Mouse (Mus musculus): ENCODE results near the gene Ranbp9.

Gene Ranbp9

GRCm38 (mm10) chr13:43364985-43365824 lies 115.9 kb downstream of the Ranbp9 start, which contains the start of gene Sirt5:
Gene Sirt5, plus strand, starts transcription at chr13:43365496.
- peak; percentile 95 for DNase-seq (ENCODE audit: low read depth, low spot score)

GRCm38 (mm10) chr13:43362353-43362752 lies 118.7 kb downstream of the Ranbp9 start:
- DNase-seq (ENCODE audit: low read depth, low spot score) = no peak

GRCm38 (mm10) chr13:43360534-43360933 lies 120.5 kb downstream of the Ranbp9 start:
- DNase-seq (ENCODE audit: low read depth, low spot score) = no peak

- no peak for DNase-seq (ENCODE audit: low read depth, low spot score)
These were observed 124.5 kb downstream of the Ranbp9 start for GRCm38 (mm10) chr13:43356346-43357125.

GRCm38 (mm10) chr13:43354362-43354761 lies 126.7 kb downstream of the Ranbp9 start:
- no peak for DNase-seq (ENCODE audit: low read depth, low spot score)

GRCm38 (mm10) chr13:43353356-43353755 lies 127.7 kb downstream of the Ranbp9 start:
- DNase-seq (ENCODE audit: low read depth, low spot score) = no peak
